Mouse (Mus musculus) adrenal gland, adult 8-10 months (tissue): ENCODE data around the gene Slc5a10. TPM values are rescaled to one million over a fixed set of nuclear protein-coding genes. Genes with fewer than 3 reads are reported as not detected.

Source experiments
- DNase-seq: peaks from one replicate; pipeline ENCODE4 v3.0.0; 2022
- total RNA-seq, 4 experiments: library from RNA; stranded (reverse); gene quantifications; 2 replicates each; pipeline ENCODE4 v1.2.4; 2022

The Slc5a10 gene
- total RNA-seq, 4 experiments from 2014 or later, result 0.14 to 0.30 (median 0.25) TPM; not detected in 1

- no peak for DNase-seq
Observed at GRCm38 (mm10) chr11:61702494-61702893, 18.1 kb downstream of the Slc5a10 start.

DNA sequence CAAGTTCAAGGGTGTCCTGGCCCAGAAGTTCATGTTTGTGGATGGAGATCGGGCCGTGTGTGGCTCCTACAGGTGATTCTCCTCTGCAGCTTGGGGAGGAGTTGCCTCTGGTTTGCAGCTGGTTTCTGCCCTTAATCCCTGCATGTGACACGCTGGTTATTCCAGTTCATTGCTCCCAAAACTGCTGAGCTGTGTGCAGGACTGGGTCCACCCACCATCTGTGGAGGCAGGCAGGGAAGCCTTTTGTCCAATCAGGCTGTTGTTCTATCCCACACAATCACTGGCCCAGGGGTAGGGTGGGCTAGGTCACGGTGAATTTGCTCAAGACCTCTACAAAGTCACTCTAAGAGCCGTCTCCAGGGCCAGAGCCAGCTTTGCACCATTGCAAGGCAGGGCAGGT lies 18.9 kb downstream of the Slc5a10 start:
- no peak for DNase-seq

GRCm38 (mm10) chr11:61699933-61700332 lies 20.7 kb downstream of the Slc5a10 start:
- DNase-seq, result no peak

DNA sequence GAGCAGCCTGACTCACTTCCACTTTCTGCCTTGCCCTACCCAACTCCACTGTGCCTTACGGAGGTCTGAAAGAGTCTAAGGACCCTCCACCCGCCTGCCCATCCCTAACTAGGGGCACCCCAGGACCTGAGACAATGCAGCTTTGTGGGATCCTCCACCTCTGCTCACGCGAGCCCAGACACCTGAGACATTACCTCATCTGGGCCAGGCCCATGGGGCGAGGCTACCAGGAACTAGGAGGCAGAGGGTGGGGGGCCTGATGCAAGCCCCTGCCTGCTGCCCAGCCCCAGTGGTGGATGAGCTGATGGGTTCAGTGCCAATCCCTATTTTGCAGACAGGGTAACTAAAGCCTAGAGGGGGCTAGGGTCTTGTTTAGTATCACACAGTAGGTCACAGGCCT lies 21.2 kb downstream of the Slc5a10 start:
- no peak for DNase-seq

DNA sequence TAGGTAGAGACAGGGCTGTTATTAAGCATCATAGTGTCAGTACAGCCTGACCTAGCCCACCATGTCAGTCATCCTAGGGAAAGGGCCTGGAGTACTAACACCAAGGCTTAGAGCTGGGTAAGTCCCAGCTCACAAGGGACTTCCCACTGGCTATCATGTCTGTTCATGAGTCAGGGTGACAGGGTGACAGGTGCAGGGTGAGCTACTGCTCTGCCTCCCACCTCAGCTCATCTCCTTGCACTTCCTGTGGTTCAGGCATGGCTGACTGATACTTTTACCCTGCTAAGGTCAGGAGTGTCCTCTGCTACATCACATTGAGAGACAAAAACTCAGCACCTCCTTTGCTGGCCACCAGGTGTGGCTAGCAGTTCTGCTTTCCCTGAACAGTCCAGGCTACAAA lies 21.8 kb downstream of the Slc5a10 start:
- no peak for DNase-seq

GRCm38 (mm10) chr11:61692996-61693395 lies 27.6 kb downstream of the Slc5a10 start:
- DNase-seq, result no peak

DNA sequence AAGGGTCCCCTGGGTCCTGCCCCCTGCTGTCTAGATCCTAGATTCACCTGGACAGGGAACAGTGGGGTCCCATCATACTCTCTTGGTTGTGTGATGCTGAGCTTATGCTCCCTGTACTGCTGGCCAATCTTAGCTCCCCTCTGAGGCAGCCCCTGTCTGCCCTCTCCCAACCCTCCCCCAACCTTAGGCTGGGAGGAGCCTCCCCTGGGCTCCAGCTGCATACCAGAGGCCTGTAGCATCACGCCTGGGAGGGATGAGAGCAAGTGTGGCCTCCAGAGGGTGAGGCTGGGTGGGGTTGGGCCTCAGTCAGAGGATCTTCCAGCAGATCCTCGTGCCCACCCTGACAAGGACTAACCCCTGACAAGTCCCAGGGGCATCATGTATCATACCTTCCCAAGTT lies 33.0 kb downstream of the Slc5a10 start:
- no peak for DNase-seq

GRCm38 (mm10) chr11:61686906-61687453 lies 33.6 kb downstream of the Slc5a10 start:
- DNase-seq, result no peak

GRCm38 (mm10) chr11:61686141-61686540 lies 34.5 kb downstream of the Slc5a10 start:
- DNase-seq, result no peak

GRCm38 (mm10) chr11:61685119-61685725 lies 35.4 kb downstream of the Slc5a10 start:
- no peak for DNase-seq

DNA sequence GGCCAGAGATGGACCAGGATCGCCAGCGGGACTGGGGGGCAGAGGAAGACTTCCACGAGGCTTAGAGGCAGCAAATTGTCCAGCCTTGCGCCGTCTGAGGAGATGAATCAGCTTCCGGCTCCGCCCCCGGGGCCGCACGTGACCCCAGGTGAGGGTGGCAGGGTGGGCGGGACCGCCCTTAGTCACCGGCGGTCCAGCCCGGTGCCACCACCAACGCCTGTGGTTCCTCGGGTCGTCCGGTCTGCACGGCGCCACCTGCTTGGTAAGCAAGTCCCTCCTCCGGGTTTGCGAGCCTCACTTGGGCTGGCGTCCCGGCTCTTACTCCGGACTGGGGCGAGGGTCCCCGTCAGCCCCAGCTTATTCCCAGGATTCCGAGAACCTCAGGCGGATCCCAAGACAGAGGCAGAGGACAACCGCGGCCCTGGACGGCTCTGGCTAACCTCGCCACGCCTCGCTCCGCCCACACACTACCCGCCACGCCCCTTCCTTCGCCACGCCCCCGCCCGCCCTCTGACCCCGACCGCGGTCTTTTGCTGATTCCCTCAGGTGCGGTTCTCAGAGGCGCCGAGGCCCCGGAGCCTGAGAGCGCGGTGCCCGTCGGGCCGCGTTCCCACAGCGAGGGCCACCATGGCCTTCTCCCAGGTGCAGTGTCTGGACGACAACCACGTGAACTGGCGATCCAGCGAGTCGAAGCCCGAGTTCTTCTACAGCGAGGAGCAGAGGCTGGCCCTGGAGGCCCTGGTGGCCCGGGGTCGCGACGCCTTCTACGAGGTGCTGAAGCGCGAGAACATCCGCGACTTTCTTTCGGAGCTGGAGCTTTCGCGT lies 36.5 kb downstream of the Slc5a10 start, which contains the start of gene Fam83g:
Fam83g (plus strand) TSS at position 185 of the 825 bp plus-strand sequence.
- DNase-seq, result peak; percentile 35

DNA sequence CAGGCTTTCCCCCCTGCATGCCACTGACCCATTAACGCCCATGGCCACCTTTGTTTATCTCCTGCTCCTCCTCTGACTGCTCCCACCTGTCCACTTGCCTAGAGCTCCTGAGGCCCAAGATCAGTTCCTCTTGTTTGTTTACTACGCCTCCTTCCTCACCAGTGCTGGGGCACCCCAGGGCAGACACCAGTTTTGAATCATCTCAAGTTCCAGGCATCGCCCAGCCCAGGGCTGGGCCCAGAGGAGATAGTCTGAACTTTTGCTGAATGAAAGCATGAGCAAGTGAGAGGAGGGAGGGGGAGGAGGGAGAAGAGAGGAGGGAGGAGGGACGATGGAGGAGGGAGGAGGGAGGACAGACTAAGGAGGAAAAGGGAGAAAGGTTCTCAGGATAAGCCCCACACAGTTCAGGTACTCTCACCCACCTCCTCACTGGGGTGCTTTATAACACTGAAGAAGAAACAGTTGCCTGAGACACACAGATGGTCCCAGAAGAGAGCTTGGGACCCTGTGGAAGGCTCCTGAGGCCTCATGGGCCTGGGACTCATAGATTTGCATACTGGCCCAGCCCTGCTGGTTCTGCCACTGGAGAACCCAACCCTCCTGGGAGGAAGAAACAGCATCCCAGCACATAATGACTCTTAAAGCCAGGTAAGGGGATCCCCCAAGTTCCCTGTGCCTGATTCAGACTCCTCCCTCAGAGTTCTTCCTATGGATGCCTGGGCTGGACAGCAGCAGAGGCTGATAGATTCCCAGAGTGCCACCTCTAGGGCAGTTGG lies 41.3 kb downstream of the Slc5a10 start:
- DNase-seq, result no peak

DNA sequence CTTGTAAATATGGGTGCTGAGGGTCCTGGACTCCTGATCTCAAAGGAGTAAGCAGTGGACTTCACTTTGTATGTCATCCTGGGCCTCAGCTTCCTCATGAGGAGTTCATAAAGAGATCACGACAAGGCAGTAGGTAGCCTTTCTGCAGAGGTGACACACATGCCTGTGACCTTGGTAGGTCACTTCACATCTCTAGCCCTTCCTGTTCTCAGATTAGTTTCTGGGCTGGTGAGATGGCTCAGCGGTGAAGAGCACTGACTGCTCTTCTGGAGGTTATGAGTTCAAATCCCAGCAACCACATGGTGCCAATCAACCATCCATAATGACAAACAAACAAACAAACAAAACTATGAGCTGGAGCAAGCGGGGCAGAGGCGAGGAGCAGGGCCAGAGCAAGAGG lies 42.9 kb downstream of the Slc5a10 start:
- no peak for DNase-seq

GRCm38 (mm10) chr11:61676216-61676854 lies 44.3 kb downstream of the Slc5a10 start:
- DNase-seq, result no peak

DNA sequence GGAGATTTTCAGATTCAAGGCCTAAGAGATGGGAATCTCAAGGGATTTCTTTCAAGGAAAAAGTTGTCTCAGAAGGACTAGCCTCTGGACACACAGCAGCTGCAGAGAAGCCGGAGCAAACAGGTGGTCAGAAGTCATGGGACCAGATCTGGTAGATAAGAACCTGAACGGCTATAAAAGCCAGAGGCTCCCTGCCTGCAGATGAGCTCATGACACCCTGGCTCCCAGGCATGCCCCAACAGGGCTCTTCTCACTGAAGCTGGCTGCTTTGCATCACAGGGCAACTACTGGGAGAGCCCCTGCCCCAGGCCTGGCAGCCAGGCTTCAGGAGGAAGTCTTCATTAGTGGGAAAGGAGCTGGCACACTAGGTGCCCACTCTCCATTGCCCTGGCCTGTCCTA lies 45.3 kb downstream of the Slc5a10 start:
- DNase-seq, result no peak

DNA sequence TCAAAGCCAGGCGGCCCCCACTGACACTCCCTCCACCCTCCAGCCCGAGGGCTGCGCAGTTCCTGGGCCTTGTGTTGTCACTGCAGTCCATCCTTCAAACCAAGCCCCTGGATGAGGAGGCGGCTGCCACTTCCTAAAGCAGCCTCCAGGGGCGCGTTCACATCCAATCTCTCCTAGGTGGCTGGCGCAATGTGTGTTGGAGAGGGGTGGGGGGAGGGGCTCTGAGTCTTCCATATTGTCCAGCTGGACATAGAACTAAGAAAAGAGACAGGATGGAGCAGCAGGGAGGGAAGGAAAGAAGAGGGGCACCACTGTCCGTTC lies 45.8 kb downstream of the Slc5a10 start:
- no peak for DNase-seq

DNA sequence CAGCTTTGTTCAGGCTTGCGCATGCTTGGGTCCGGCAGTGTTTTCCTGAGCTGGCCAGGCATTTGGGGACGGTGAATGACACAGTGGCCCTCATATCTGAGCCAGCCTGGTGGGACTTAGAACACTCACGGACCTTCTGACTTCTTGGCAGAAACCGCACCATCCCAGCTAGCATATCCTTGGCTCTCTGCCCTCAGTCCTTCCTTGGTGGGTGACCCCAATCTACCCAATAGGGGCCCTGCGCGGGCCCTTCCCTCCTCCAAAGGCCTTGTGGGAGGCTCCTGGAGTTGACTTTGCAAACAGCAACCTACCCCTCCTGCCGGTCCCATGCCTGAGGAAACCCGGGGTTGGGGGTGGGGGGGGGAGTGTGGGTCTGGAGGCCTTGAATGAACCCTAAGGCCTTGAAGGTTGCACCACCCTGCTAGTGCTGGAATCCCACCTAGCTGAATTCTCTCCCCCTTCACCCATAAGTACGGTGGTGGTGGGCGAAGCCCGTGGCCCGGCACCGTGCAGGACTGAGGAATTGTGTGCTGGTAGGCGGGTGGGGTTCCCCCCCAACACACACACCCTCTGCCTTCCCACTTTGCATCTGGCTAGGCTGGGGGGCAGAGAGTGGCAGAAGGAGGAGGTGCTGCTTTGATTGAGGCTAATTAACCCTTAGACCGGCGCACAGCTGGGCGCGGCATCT lies 46.3 kb downstream of the Slc5a10 start:
- no peak for DNase-seq

- no peak for DNase-seq
Observed at GRCm38 (mm10) chr11:61673686-61674085, 46.9 kb downstream of the Slc5a10 start.

GRCm38 (mm10) chr11:61671781-61672383 lies 48.7 kb downstream of the Slc5a10 start:
- no peak for DNase-seq

DNA sequence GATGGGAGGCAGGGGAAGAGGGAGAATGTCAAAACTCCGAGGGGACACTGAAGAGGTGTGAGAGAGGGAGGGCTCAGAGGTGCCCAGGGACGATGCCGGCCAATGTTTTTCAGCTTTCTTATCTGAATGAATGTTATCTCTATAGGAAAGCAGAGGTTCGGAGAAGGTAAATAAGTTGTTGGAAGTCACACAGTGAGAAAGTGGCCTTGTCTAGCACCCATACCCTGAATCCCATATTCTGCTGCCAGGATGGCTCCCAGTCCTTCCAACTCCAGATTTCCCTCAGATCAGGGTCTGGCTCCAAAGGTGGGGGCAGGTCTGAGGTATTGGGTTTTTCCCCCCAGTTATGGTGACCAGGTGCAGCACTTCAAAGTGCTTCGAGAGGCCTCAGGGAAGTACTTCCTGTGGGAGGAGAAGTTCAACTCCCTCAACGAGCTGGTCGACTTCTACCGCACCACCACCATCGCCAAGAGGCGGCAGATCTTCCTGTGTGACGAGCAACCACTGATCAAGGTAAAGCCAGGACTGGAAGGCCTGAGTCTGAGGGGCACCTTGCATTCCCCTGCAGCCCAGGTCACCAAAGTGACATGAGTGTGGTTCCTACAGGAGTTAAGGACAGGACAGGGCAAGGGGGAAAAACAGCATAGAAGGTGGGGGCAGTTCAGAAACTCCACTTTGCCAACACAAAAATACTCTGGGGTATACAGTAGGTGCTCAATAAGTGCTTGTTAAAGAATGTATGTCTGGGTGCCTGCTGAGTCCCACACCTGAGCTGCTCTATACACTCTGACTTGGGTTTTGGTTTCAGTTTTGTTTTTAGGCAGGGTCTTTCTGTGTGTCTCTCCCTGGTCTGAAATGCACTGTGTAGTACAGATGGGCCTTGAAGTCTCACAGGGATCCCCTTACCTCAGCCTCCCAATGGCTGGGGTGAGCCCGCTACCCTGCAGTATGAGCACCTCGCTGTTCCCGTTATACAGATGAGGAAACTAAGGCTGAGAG lies 50.8 kb downstream of the Slc5a10 start:
- no peak for DNase-seq
